In genomic region chr6:42372421-42372815, GRCm38 (mm10) we compare ENCODE assay signal across 9 mouse cellular contexts. TPM values are rescaled to one million over a fixed set of nuclear protein-coding genes. Genes with fewer than 3 reads are reported as not detected.
DNase-seq lines count a peak whose midpoint lies in the region; ATAC-seq and TF ChIP-seq lines count a peak whose summit lies in the region.
"Had no signal": no experiment of that assay in that cellular context is flagged by ENCODE, and none has a peak within 500 bp of the region (broad histone marks: within the 10 kb centered on the region; RNA-seq: fewer than 3 reads in every experiment).

No protein-coding gene starts in this region.

- no peaks in the 10 kb centered on the region for H3K9me3 ChIP-seq in lung, embryonic 14.5 days (ENCODE audit: low read depth, low read length)
- no peaks in the 10 kb centered on the region for H3K9me3 ChIP-seq in limb, embryonic 12.5 days
- no peaks in the 10 kb centered on the region for H3K9me3 ChIP-seq in neural tube, embryonic 13.5 days

- no peak overlapping the region for H3K27ac ChIP-seq in lung, embryonic 14.5 days (ENCODE audit: low read depth)
- no peak overlapping the region for H3K27ac ChIP-seq in limb, embryonic 12.5 days
- no peak overlapping the region for H3K27ac ChIP-seq in neural tube, embryonic 13.5 days (replicated peaks)

- no peak for DNase-seq in cerebellum, postnatal 36 days
- no peak for DNase-seq in lung, embryonic 14.5 days
- DNase-seq in lung, adult 18-20 months: no peak
- DNase-seq in thymus, postnatal 0 days (ENCODE audit: low spot score): no peak
- no peak for DNase-seq in adrenal gland, postnatal 14 days

- ATAC-seq in cerebellum, adult (ENCODE audit: insufficient number of reproducible peaks, low FRiP score, low TSS enrichment): peak; percentile 22; the same call in 1 of the 2 replicates
- ATAC-seq in lung, embryonic 14.5 days (ENCODE audit: insufficient read depth): peak; percentile 2; the same call in 1 of the 2 replicates
- peak; percentile 13; the same call in 1 of the 2 replicates for ATAC-seq in limb, embryonic 12.5 days (ENCODE audit: insufficient number of reproducible peaks, insufficient read depth, low FRiP score, low TSS enrichment, low read depth)
- peak; percentile 2; the same call in 1 of the 2 replicates for ATAC-seq in neural tube, embryonic 13.5 days (ENCODE audit: low read depth)

- WGBS in lung, embryonic 14.5 days: 25% methylated on average over 9 of the region's 9 CpGs
- WGBS in limb, embryonic 12.5 days: 10% methylated on average over 9 of the region's 9 CpGs
- 17% methylated on average over 9 of the region's 9 CpGs for WGBS in neural tube, embryonic 13.5 days

- H3K4me1 ChIP-seq in lung, embryonic 14.5 days (ENCODE audit: insufficient read depth): peaks cover 17% of the 10 kb centered on the region
- peaks cover 22% of the 10 kb centered on the region for H3K4me1 ChIP-seq in limb, embryonic 12.5 days (replicated peaks)
- H3K4me1 ChIP-seq in neural tube, embryonic 13.5 days (replicated peaks): peaks cover 28% of the 10 kb centered on the region

- no peaks in the 10 kb centered on the region for H3K27me3 ChIP-seq in lung, embryonic 14.5 days (ENCODE audit: insufficient read depth, low read length)
- no peaks in the 10 kb centered on the region for H3K27me3 ChIP-seq in limb, embryonic 12.5 days
- H3K27me3 ChIP-seq in neural tube, embryonic 13.5 days: peaks cover 14% of the 10 kb centered on the region

- no peaks in the 10 kb centered on the region for H3K36me3 ChIP-seq in lung, embryonic 14.5 days (ENCODE audit: insufficient read depth)
- H3K36me3 ChIP-seq in limb, embryonic 12.5 days: no peaks in the 10 kb centered on the region
- H3K36me3 ChIP-seq in neural tube, embryonic 13.5 days: no peaks in the 10 kb centered on the region

- H3K9ac ChIP-seq in lung, embryonic 14.5 days: peak overlapping the region; percentile 53
- H3K9ac ChIP-seq in limb, embryonic 12.5 days (replicated peaks): no peak overlapping the region; the same call in 1 of the 2 replicates
- H3K9ac ChIP-seq in neural tube, embryonic 13.5 days: no peak overlapping the region

- peak overlapping the region; percentile 55 for H3K4me3 ChIP-seq in lung, embryonic 14.5 days (ENCODE audit: low read depth, low read length)
- peak overlapping the region; percentile 67 for H3K4me3 ChIP-seq in limb, embryonic 12.5 days (replicated peaks)
- H3K4me3 ChIP-seq in neural tube, embryonic 13.5 days: peak overlapping the region; percentile 50; the same call in 1 of the 2 replicates

- no peak for TF ChIP-seq CTCF in lung, embryonic 14.5 days (IDR thresholded peaks at IDR 0.05; ENCODE audit: low read depth)

- peak overlapping the region; percentile 91 for H3K4me2 ChIP-seq in lung, embryonic 14.5 days
- peak overlapping the region; percentile 92 for H3K4me2 ChIP-seq in limb, embryonic 12.5 days
- peak overlapping the region; percentile 94 for H3K4me2 ChIP-seq in neural tube, embryonic 13.5 days

RNA-seq across cellular contexts. Expression of gene Epha1, which starts 0.7 kb away (rescaled TPM):
- polyA plus RNA-seq in lung, embryonic 14.5 days (2014; fragmentation: Nextera tagmentation; extraction: Ambion mirVana): 5.7 and 7.0 TPM in 2 replicates
- 7.8 and 9.0 TPM in 2 replicates for polyA plus RNA-seq in limb, embryonic 12.5 days (2016; fragmentation: Nextera tagmentation; extraction: Ambion mirVana)
- polyA plus RNA-seq in neural tube, embryonic 13.5 days (2015; fragmentation: Nextera tagmentation; extraction: Ambion mirVana): 0.24 and 0.61 TPM in 2 replicates
- polyA plus RNA-seq in thymus, postnatal 0 days (2015; fragmentation: Nextera tagmentation; extraction: Ambion mirVana): 4.0 and 4.3 TPM in 2 replicates
- total RNA-seq in adrenal gland, postnatal 14 days (2021): 1.2 and 3.6 TPM in 2 replicates

RNA-seq across cellular contexts. Expression of gene Zyx, which starts 23.0 kb away (rescaled TPM):
- 194 and 198 TPM in 2 replicates for polyA plus RNA-seq in lung, embryonic 14.5 days (2014; fragmentation: Nextera tagmentation; extraction: Ambion mirVana)
- polyA plus RNA-seq in limb, embryonic 12.5 days (2016; fragmentation: Nextera tagmentation; extraction: Ambion mirVana): 86.1 and 109 TPM in 2 replicates
- polyA plus RNA-seq in neural tube, embryonic 13.5 days (2015; fragmentation: Nextera tagmentation; extraction: Ambion mirVana): 56.4 and 56.5 TPM in 2 replicates
- polyA plus RNA-seq in thymus, postnatal 0 days (2015; fragmentation: Nextera tagmentation; extraction: Ambion mirVana): 60.7 and 64.4 TPM in 2 replicates
- 115 and 117 TPM in 2 replicates for total RNA-seq in adrenal gland, postnatal 14 days (2021)

RNA-seq across cellular contexts. Expression of gene Tas2r143, which starts 27.6 kb away (rescaled TPM):
- polyA plus RNA-seq in lung, embryonic 14.5 days (2014; fragmentation: Nextera tagmentation; extraction: Ambion mirVana): not detected in 2 replicates
- not detected in 2 replicates for polyA plus RNA-seq in limb, embryonic 12.5 days (2016; fragmentation: Nextera tagmentation; extraction: Ambion mirVana)
- polyA plus RNA-seq in neural tube, embryonic 13.5 days (2015; fragmentation: Nextera tagmentation; extraction: Ambion mirVana): not detected in 2 replicates
- not detected in 2 replicates for polyA plus RNA-seq in thymus, postnatal 0 days (2015; fragmentation: Nextera tagmentation; extraction: Ambion mirVana)
- 2.0 and 3.5 TPM in 2 replicates for total RNA-seq in adrenal gland, postnatal 14 days (2021)
- total RNA-seq: layer of hippocampus, postnatal 25 days had no signal

RNA-seq across cellular contexts. Expression of gene Tas2r135, which starts 32.8 kb away (rescaled TPM):
- not detected in 2 replicates for polyA plus RNA-seq in lung, embryonic 14.5 days (2014; fragmentation: Nextera tagmentation; extraction: Ambion mirVana)
- polyA plus RNA-seq in limb, embryonic 12.5 days (2016; fragmentation: Nextera tagmentation; extraction: Ambion mirVana): not detected in 2 replicates
- not detected in 2 replicates for polyA plus RNA-seq in neural tube, embryonic 13.5 days (2015; fragmentation: Nextera tagmentation; extraction: Ambion mirVana)
- polyA plus RNA-seq in thymus, postnatal 0 days (2015; fragmentation: Nextera tagmentation; extraction: Ambion mirVana): not detected in 2 replicates
- total RNA-seq in adrenal gland, postnatal 14 days (2021): 1.4 and 2.2 TPM in 2 replicates
- total RNA-seq: layer of hippocampus, postnatal 25 days had no signal

RNA-seq across cellular contexts. Expression of gene Fam131b, which starts 48.0 kb away (rescaled TPM):
- polyA plus RNA-seq in lung, embryonic 14.5 days (2014; fragmentation: Nextera tagmentation; extraction: Ambion mirVana): 0.11 and 0.13 TPM in 2 replicates
- polyA plus RNA-seq in limb, embryonic 12.5 days (2016; fragmentation: Nextera tagmentation; extraction: Ambion mirVana): 0.68 and 0.79 TPM in 2 replicates
- polyA plus RNA-seq in neural tube, embryonic 13.5 days (2015; fragmentation: Nextera tagmentation; extraction: Ambion mirVana): 7.4 and 8.1 TPM in 2 replicates
- polyA plus RNA-seq in thymus, postnatal 0 days (2015; fragmentation: Nextera tagmentation; extraction: Ambion mirVana): 0.07 TPM in 1 of 2 replicates, not detected in the other
- total RNA-seq in adrenal gland, postnatal 14 days (2021): 0.30 and 0.90 TPM in 2 replicates
